Mouse (Mus musculus): ENCODE data around the gene Tex37.

DNA sequence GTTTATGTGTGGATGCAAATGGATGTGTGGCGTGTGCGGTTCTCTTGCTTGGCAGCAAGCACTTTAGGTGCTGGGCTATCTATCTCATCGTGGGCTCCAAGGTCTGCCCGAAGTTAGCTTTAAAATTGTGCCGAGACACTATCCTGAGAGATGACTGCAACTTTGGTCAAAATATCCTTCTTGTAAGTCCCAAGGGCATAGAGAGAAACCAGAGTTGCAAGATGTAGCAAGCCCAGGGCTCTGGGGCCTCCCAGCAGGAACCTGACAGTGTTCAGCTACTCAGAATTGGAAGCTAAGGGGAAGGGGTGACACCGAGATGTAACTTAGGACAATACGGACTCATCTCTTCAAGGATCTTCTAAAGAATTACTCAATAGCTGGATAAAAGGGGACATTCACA, 9.2 kb downstream of the Tex37 start:
- no peak for TF ChIP-seq CTCF (IDR thresholded peaks at IDR 0.05; ENCODE audit: borderline replicate concordance, insufficient read depth, low read depth, low read length)
- no peak for TF ChIP-seq POLR2A (IDR thresholded peaks at IDR 0.05; ENCODE audit: borderline replicate concordance, insufficient read depth, low read length)
